Mouse (Mus musculus): Measurements from ENCODE around the gene Klhdc8b. TPM values are rescaled to one million over a fixed set of nuclear protein-coding genes. Genes with fewer than 3 reads are reported as not detected.
A peak's percentile ranks its signal among the peaks of the same experiment; 100 is the strongest.

Klhdc8b gene
- polyA plus RNA-seq, 1 experiment from 2014 or later = 14.8 TPM

- H3K9me3 ChIP-seq (replicated peaks; ENCODE audit: control insufficient read depth, low read length) = no peaks in the 10 kb centered on the region
- no peaks in the 10 kb centered on the region for H3K27me3 ChIP-seq (ENCODE audit: control insufficient read depth, insufficient read depth, low read depth, low read length)
- peak overlapping the region; percentile 97 for H3K9ac ChIP-seq (ENCODE audit: low read depth, low read length)
- ATAC-seq (ENCODE audit: low read depth) = no peak
- WGBS (ENCODE audit: insufficient replicate concordance) = 66% methylated on average over 16 of the region's 16 CpGs
- H3K4me1 ChIP-seq (ENCODE audit: control insufficient read depth, low read depth, low read length) = peaks cover 18% of the 10 kb centered on the region
- H3K4me3 ChIP-seq (ENCODE audit: low read depth, low read length) = peak overlapping the region; percentile 100
- peaks cover 47% of the 10 kb centered on the region for H3K36me3 ChIP-seq (ENCODE audit: control insufficient read depth, insufficient read depth)
- H3K27ac ChIP-seq (ENCODE audit: low read length) = peak overlapping the region; percentile 97
- peak overlapping the region; percentile 90 for H3K4me2 ChIP-seq (ENCODE audit: low read depth, low read length)
These were observed 30.8 kb upstream of the Klhdc8b start for GRCm38 (mm10) chr9:108492043-108492750.

GRCm38 (mm10) chr9:108491286-108491580 is 29.9 kb upstream of the Klhdc8b start:
- WGBS (ENCODE audit: insufficient replicate concordance) = 4% methylated on average over 12 of the region's 12 CpGs
- Histone ChIP-seq H3K27ac (ENCODE audit: low read length) (peak overlapping the region; percentile 97), H3K4me1 (ENCODE audit: control insufficient read depth, low read depth, low read length) (peaks cover 18% of the 10 kb centered on the region), H3K4me3 (ENCODE audit: low read depth, low read length) (peak overlapping the region; percentile 100), H3K36me3 (ENCODE audit: control insufficient read depth, insufficient read depth) (peaks cover 37% of the 10 kb centered on the region), H3K9me3 (replicated peaks; ENCODE audit: control insufficient read depth, low read length) (no peaks in the 10 kb centered on the region), H3K9ac (ENCODE audit: low read depth, low read length) (peak overlapping the region; percentile 97), H3K27me3 (ENCODE audit: control insufficient read depth, insufficient read depth, low read depth, low read length) (no peaks in the 10 kb centered on the region), H3K4me2 (ENCODE audit: low read depth, low read length) (peak overlapping the region; percentile 90)
- no peak; the same call in 1 of the 2 replicates for ATAC-seq (ENCODE audit: low read depth)

- peak; percentile 91 for ATAC-seq (ENCODE audit: low read depth)
- Histone ChIP-seq H3K27ac (ENCODE audit: low read length) (peak within 1 kb of the TSS; percentile 97), H3K36me3 (ENCODE audit: control insufficient read depth, insufficient read depth) (peaks cover 32% of the 10 kb centered on the region), H3K4me1 (ENCODE audit: control insufficient read depth, low read depth, low read length) (peaks cover 18% of the 10 kb centered on the region), H3K9ac (ENCODE audit: low read depth, low read length) (peak within 1 kb of the TSS; percentile 97), H3K4me3 (ENCODE audit: low read depth, low read length) (peak within 1 kb of the TSS; percentile 100), H3K27me3 (ENCODE audit: control insufficient read depth, insufficient read depth, low read depth, low read length) (no peaks in the 10 kb centered on the region), H3K9me3 (replicated peaks; ENCODE audit: control insufficient read depth, low read length) (no peaks in the 10 kb centered on the region), H3K4me2 (ENCODE audit: low read depth, low read length) (peak within 1 kb of the TSS; percentile 90)
- WGBS (ENCODE audit: insufficient replicate concordance) = 0% methylated on average over 69 of the region's 69 CpGs
These were observed 29.3 kb upstream of the Klhdc8b start, which contains the start of gene Usp19 for GRCm38 (mm10) chr9:108490559-108491285. Gene Usp19, plus strand, starts transcription at chr9:108490602.

- no peak for ATAC-seq (ENCODE audit: low read depth)
- Histone ChIP-seq H3K27ac (ENCODE audit: low read length) (peak overlapping the region; percentile 97), H3K9ac (ENCODE audit: low read depth, low read length) (peak overlapping the region; percentile 97), H3K4me1 (ENCODE audit: control insufficient read depth, low read depth, low read length) (peaks cover 18% of the 10 kb centered on the region), H3K27me3 (ENCODE audit: control insufficient read depth, insufficient read depth, low read depth, low read length) (no peaks in the 10 kb centered on the region), H3K36me3 (ENCODE audit: control insufficient read depth, insufficient read depth) (peaks cover 26% of the 10 kb centered on the region), H3K4me2 (ENCODE audit: low read depth, low read length) (peak overlapping the region; percentile 90), H3K4me3 (ENCODE audit: low read depth, low read length) (peak overlapping the region; percentile 100), H3K9me3 (replicated peaks; ENCODE audit: control insufficient read depth, low read length) (no peaks in the 10 kb centered on the region)
- 66% methylated on average over 26 of the region's 26 CpGs for WGBS (ENCODE audit: insufficient replicate concordance)
These were observed 28.5 kb upstream of the Klhdc8b start for GRCm38 (mm10) chr9:108489702-108490558.

- peaks cover 19% of the 10 kb centered on the region for H3K36me3 ChIP-seq (ENCODE audit: control insufficient read depth, insufficient read depth)
- no peak for ATAC-seq (ENCODE audit: low read depth)
- no peak overlapping the region for H3K4me2 ChIP-seq (ENCODE audit: low read depth, low read length)
- H3K27ac ChIP-seq (ENCODE audit: low read length) = no peak overlapping the region
- no peaks in the 10 kb centered on the region for H3K9me3 ChIP-seq (replicated peaks; ENCODE audit: control insufficient read depth, low read length)
- H3K9ac ChIP-seq (ENCODE audit: low read depth, low read length) = no peak overlapping the region
- no peak overlapping the region for H3K4me3 ChIP-seq (ENCODE audit: low read depth, low read length)
- 91% methylated on average over 20 of the region's 20 CpGs for WGBS (ENCODE audit: insufficient replicate concordance)
- H3K27me3 ChIP-seq (ENCODE audit: control insufficient read depth, insufficient read depth, low read depth, low read length) = no peaks in the 10 kb centered on the region
- H3K4me1 ChIP-seq (ENCODE audit: control insufficient read depth, low read depth, low read length) = peaks cover 18% of the 10 kb centered on the region
These were observed 27.8 kb upstream of the Klhdc8b start for GRCm38 (mm10) chr9:108489215-108489614.

GRCm38 (mm10) chr9:108488403-108488802 is 27.0 kb upstream of the Klhdc8b start:
- Histone ChIP-seq H3K9me3 (replicated peaks; ENCODE audit: control insufficient read depth, low read length) (no peaks in the 10 kb centered on the region), H3K27ac (ENCODE audit: low read length) (no peak overlapping the region), H3K4me3 (ENCODE audit: low read depth, low read length) (no peak overlapping the region), H3K36me3 (ENCODE audit: control insufficient read depth, insufficient read depth) (peaks cover 11% of the 10 kb centered on the region), H3K4me1 (ENCODE audit: control insufficient read depth, low read depth, low read length) (peaks cover 18% of the 10 kb centered on the region), H3K4me2 (ENCODE audit: low read depth, low read length) (no peak overlapping the region), H3K27me3 (ENCODE audit: control insufficient read depth, insufficient read depth, low read depth, low read length) (no peaks in the 10 kb centered on the region), H3K9ac (ENCODE audit: low read depth, low read length) (no peak overlapping the region)
- no peak for ATAC-seq (ENCODE audit: low read depth)
- WGBS (ENCODE audit: insufficient replicate concordance) = 81% methylated on average over 17 of the region's 17 CpGs

GRCm38 (mm10) chr9:108486973-108487530 is 25.7 kb upstream of the Klhdc8b start:
- ATAC-seq (ENCODE audit: low read depth) = no peak
- H3K4me1 ChIP-seq (ENCODE audit: control insufficient read depth, low read depth, low read length) = peaks cover 12% of the 10 kb centered on the region
- H3K27ac ChIP-seq (ENCODE audit: low read length) = no peak overlapping the region
- no peak overlapping the region for H3K4me2 ChIP-seq (ENCODE audit: low read depth, low read length)
- H3K9me3 ChIP-seq (replicated peaks; ENCODE audit: control insufficient read depth, low read length) = no peaks in the 10 kb centered on the region
- no peak overlapping the region for H3K4me3 ChIP-seq (ENCODE audit: low read depth, low read length)
- no peaks in the 10 kb centered on the region; the same call in 1 of the 2 replicates for H3K36me3 ChIP-seq (ENCODE audit: control insufficient read depth, insufficient read depth)
- no peak overlapping the region for H3K9ac ChIP-seq (ENCODE audit: low read depth, low read length)
- WGBS (ENCODE audit: insufficient replicate concordance) = 65% methylated on average over 8 of the region's 8 CpGs
- H3K27me3 ChIP-seq (ENCODE audit: control insufficient read depth, insufficient read depth, low read depth, low read length) = no peaks in the 10 kb centered on the region

GRCm38 (mm10) chr9:108485301-108485875 is 24.0 kb upstream of the Klhdc8b start:
- 79% methylated on average over 19 of the region's 19 CpGs for WGBS (ENCODE audit: insufficient replicate concordance)

More at GRCm38 (mm10) chr9:108485301-108485875, 24.0 kb upstream of the Klhdc8b start:
- no peak overlapping the region for H3K4me2 ChIP-seq (ENCODE audit: low read depth, low read length)
- no peak overlapping the region for H3K9ac ChIP-seq (ENCODE audit: low read depth, low read length)
- peaks cover 6% of the 10 kb centered on the region for H3K4me1 ChIP-seq (ENCODE audit: control insufficient read depth, low read depth, low read length)
- no peaks in the 10 kb centered on the region; the same call in 1 of the 2 replicates for H3K36me3 ChIP-seq (ENCODE audit: control insufficient read depth, insufficient read depth)
- H3K27ac ChIP-seq (ENCODE audit: low read length) = no peak overlapping the region
- ATAC-seq (ENCODE audit: low read depth) = no peak
- no peak overlapping the region for H3K4me3 ChIP-seq (ENCODE audit: low read depth, low read length)
- H3K9me3 ChIP-seq (replicated peaks; ENCODE audit: control insufficient read depth, low read length) = no peaks in the 10 kb centered on the region
- no peaks in the 10 kb centered on the region for H3K27me3 ChIP-seq (ENCODE audit: control insufficient read depth, insufficient read depth, low read depth, low read length)
